Mouse (Mus musculus) Patski (cell line): Measurements from ENCODE around the gene Ttc16. TPM values are rescaled to one million over a fixed set of nuclear protein-coding genes. Genes with fewer than 3 reads are reported as not detected.

Experiments used
- ATAC-seq: fragments of 100-300 bp; one replicate; pipeline ENCODE4 v1.8.0; 2021
- CTCF ChIA-PET: fragments of 350-600 bp; sonication (Branson Sonifier 250); formaldehyde crosslinking; loops from one replicate; lab custom pipeline; 2022; ENCODE audit warnings: inconsistent platforms; lab: Charles Lee
- POLR2A ChIA-PET: fragments of 350-600 bp; sonication (Branson Sonifier 250); formaldehyde crosslinking; loops from one replicate; lab custom pipeline; 2022; ENCODE audit warnings: antibody characterized with exemption, inconsistent platforms; lab: Charles Lee
- DNase-seq: peaks from one replicate; pipeline ENCODE4 v3.0.0-alpha.2; 2011; ENCODE audit warnings: low read depth, low spot score
- H3K27me3 ChIP-seq: fragments of 371-371 bp; one replicate; pipeline ENCODE4 v1.5.1; 2021
- CTCF ChIP-seq: fragments of 100-300 bp; IDR thresholded peaks from one replicate; pipeline ENCODE4 v1.5.1; 2021
- in situ Hi-C: fragments of 300-500 bp; cut with MboI; formaldehyde crosslinking; loops from 3 replicates; pipeline ENCODE4 v1.11.1; 2018; ENCODE audit warnings: low pct_unique_long_range_greater_than_20kb, mixed read lengths
- polyA plus RNA-seq: library from polyadenylated mRNA; unstranded; gene quantifications from one replicate; pipeline ENCODE4 v1.2.3, GENCODE M21; 2021

Gene Ttc16
- polyA plus RNA-seq, result 2.8 TPM

- ChIA-PET CTCF (interaction anchor here (1.1 to 1.5 kb wide), 2 partner anchors 8 to 12 kb away, joined by 3 read pairs; partner anchors contain the start of gene Cfap157), POLR2A (interaction anchor here (2.2 kb wide), 1 partner anchor 17 kb away, joined by 8 read pairs; no protein-coding TSS in a partner anchor)
- ATAC-seq (peak; percentile 83), DNase-seq (peak; percentile 80)
- in situ Hi-C loops, result loop anchor here (10.0 kb wide), 1 partner anchor 159 kb away; no protein-coding TSS in a partner anchor
- no peaks in the 10 kb centered on the region for H3K27me3 ChIP-seq
- TF ChIP-seq CTCF, result no peak
Observed at GRCm38 (mm10) chr2:32775359-32776074, at the start of gene Ttc16, which contains the start of gene Ptrh1. TSS of gene Ttc16 (minus strand) at chr2:32775633. TSS of gene Ptrh1 (plus strand) at chr2:32775786.

DNA sequence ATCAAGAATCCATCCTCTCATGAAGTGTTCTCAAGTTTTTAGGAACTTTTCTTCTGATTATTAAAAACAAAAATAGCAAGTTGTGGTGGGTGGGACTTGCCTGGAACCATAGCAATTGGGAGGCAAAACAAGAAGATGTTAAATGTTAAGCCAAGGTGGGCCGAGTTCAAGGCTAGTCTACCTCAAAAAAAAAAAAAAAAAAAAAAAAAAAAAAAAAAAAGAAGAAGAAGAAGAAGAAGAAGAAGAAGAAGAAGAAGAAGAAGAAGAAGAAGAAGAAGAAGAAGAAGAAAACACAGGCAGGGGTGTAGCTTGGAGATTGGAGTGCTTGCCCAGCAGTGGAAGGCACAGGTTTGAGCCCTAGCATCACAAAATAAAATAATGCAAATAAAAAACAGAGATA lies 49.3 kb upstream of the Ttc16 start:
- CTCF ChIA-PET, result interaction anchor here (3.4 kb wide), 1 partner anchor 19 kb away, joined by 22 read pairs; no protein-coding TSS in a partner anchor
- no peak for DNase-seq
- no peak for TF ChIP-seq CTCF
- no peak for ATAC-seq
- POLR2A ChIA-PET, result no interaction called here
- no peaks in the 10 kb centered on the region for H3K27me3 ChIP-seq
- in situ Hi-C loops, result no loop called here

GRCm38 (mm10) chr2:32824181-32824580 lies 48.7 kb upstream of the Ttc16 start:
- ATAC-seq (no peak), DNase-seq (no peak)
- CTCF ChIA-PET, result interaction anchor here (1.0 to 6.4 kb wide), 3 partner anchors 13 to 30 kb away, joined by 3 to 30 read pairs (median 22); no protein-coding TSS in a partner anchor
- TF ChIP-seq CTCF, result no peak
- in situ Hi-C loops, result no loop called here
- no peaks in the 10 kb centered on the region for H3K27me3 ChIP-seq
- POLR2A ChIA-PET, result no interaction called here

DNA sequence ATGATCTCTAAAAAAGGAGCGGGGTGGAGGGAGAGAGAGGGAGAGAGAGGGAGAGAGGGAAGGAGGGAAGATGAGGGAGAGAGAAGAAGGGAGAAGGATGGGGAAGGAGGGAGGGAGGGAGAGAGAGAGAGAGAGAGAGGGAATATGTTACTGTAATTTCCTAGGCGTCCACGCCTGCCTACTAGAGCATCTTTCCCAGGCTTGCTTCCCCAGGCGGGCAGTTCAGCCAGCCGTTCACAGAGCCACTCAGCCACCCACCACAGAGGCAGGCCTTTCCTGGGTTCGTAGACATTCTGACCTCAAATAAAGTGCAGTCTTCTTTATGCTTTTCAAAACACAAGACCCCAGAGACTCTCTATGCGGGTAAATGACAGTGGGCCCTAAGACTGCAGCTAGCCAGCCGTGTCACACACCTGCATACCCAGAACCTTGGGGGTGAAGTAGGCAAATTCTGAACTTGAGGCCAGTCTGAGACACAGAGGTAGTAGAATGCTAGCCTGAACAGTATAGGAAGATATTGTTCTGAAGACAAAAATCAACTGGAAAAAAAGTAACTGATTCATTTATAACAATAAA lies 48.2 kb upstream of the Ttc16 start:
- H3K27me3 ChIP-seq, result no peaks in the 10 kb centered on the region
- ChIA-PET POLR2A (no interaction called here), CTCF (interaction anchor here (1.0 to 6.4 kb wide), 3 partner anchors 13 to 34 kb away, joined by 3 to 30 read pairs (median 6); no protein-coding TSS in a partner anchor)
- in situ Hi-C loops, result no loop called here
- TF ChIP-seq CTCF, result no peak
- ATAC-seq, result no peak
- no peak for DNase-seq

GRCm38 (mm10) chr2:32823153-32823552 lies 47.7 kb upstream of the Ttc16 start:
- ChIA-PET POLR2A (no interaction called here), CTCF (interaction anchor here (1.0 to 6.4 kb wide), 3 partner anchors 12 to 34 kb away, joined by 3 to 30 read pairs (median 6); no protein-coding TSS in a partner anchor)
- in situ Hi-C loops, result no loop called here
- no peak for TF ChIP-seq CTCF
- ATAC-seq, result no peak
- H3K27me3 ChIP-seq, result no peaks in the 10 kb centered on the region
- no peak for DNase-seq

GRCm38 (mm10) chr2:32822643-32823042 lies 47.2 kb upstream of the Ttc16 start:
- ATAC-seq (no peak), DNase-seq (no peak)
- in situ Hi-C loops, result no loop called here
- TF ChIP-seq CTCF, result no peak
- ChIA-PET CTCF (interaction anchor here (2.1 to 6.4 kb wide), 2 partner anchors 32 to 35 kb away, joined by 6 to 30 read pairs; no protein-coding TSS in a partner anchor), POLR2A (no interaction called here)
- H3K27me3 ChIP-seq, result no peaks in the 10 kb centered on the region

GRCm38 (mm10) chr2:32821041-32821802 lies 45.8 kb upstream of the Ttc16 start:
- in situ Hi-C loops, result no loop called here
- ChIA-PET CTCF (interaction anchor here (0.6 to 6.4 kb wide), 7 partner anchors 14 to 43 kb away, joined by 3 to 30 read pairs (median 3); no protein-coding TSS in a partner anchor), POLR2A (no interaction called here)
- DNase-seq (no peak), ATAC-seq (peak; percentile 21)
- H3K27me3 ChIP-seq, result no peaks in the 10 kb centered on the region
- peak; percentile 78 for TF ChIP-seq CTCF

GRCm38 (mm10) chr2:32818208-32818607 lies 42.8 kb upstream of the Ttc16 start:
- CTCF ChIA-PET, result interaction anchor here (1.1 to 6.4 kb wide), 2 partner anchors 24 to 36 kb away, joined by 4 to 30 read pairs; no protein-coding TSS in a partner anchor
- no peaks in the 10 kb centered on the region for H3K27me3 ChIP-seq
- ATAC-seq, result no peak
- DNase-seq, result no peak
- no peak for TF ChIP-seq CTCF
- POLR2A ChIA-PET, result no interaction called here
- in situ Hi-C loops, result no loop called here

DNA sequence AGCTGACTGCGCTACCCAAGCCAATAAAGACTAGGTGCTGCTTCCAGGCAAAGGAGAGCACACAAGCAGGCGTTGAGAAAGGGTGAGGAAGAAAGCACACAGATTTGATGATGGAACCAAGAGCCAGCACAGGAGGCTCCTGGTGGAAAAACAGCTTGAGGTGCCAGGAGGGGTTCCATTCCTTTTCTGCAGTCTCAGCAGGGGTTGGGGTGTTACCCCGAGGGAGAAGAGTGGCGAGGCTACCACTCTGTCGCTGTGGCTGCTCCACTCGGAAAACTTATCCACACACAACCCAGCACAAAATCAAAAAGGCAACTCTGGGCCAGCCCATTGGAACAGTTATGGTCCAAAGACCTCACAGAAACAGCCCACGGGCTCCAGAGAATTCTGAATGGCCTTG lies 42.2 kb upstream of the Ttc16 start:
- DNase-seq, result no peak
- POLR2A ChIA-PET, result no interaction called here
- H3K27me3 ChIP-seq, result no peaks in the 10 kb centered on the region
- no peak for ATAC-seq
- in situ Hi-C loops, result no loop called here
- no peak for TF ChIP-seq CTCF
- CTCF ChIA-PET, result interaction anchor here (1.0 kb wide), 1 partner anchor 42 kb away, joined by 3 read pairs; no protein-coding TSS in a partner anchor
